Mouse (Mus musculus) lung, postnatal 0 days (tissue): Measurements from ENCODE around the gene Sord. TPM values are rescaled to one million over a fixed set of nuclear protein-coding genes. Genes with fewer than 3 reads are reported as not detected.

Experiments
- ATAC-seq: fragments of 200-750 bp; cut with Nextera tagmentation; 2 replicates; pipeline ENCODE4 v1.8.0; 2017; ENCODE audit warnings: moderate library complexity
- DNase-seq: peaks from one replicate; pipeline ENCODE4 v3.0.0-alpha.2; 2016; ENCODE audit warnings: low spot score
- H3K27ac ChIP-seq: fragments of 300-500 bp; sonication (generic); 2 replicates; pipeline ENCODE4 v1.5.1; 2014; ENCODE audit warnings: antibody characterized with exemption, mild to moderate bottlenecking, low read length, mixed read lengths
- H3K27me3 ChIP-seq: fragments of 300-500 bp; sonication (generic); replicated peaks from 2 replicates; pipeline ENCODE4 v1.6.1; 2014; ENCODE audit warnings: low read length, mixed read lengths; ENCODE audit not compliant: insufficient read depth
- H3K36me3 ChIP-seq: fragments of 300-500 bp; sonication (generic); 2 replicates; pipeline ENCODE4 v1.6.1; 2014; ENCODE audit warnings: low read length, mixed read lengths; ENCODE audit not compliant: insufficient read depth
- H3K4me1 ChIP-seq: fragments of 300-500 bp; sonication (generic); 2 replicates; pipeline ENCODE4 v1.6.1; 2014; ENCODE audit warnings: antibody characterized with exemption, low read depth, low read length, mixed read lengths; ENCODE audit not compliant: insufficient read depth
- H3K4me2 ChIP-seq: fragments of 300-500 bp; sonication (generic); replicated peaks from 2 replicates; pipeline ENCODE4 v1.6.1; 2014; ENCODE audit warnings: low read depth, mild to moderate bottlenecking, low read length, moderate library complexity, mixed read lengths
- H3K4me3 ChIP-seq: fragments of 300-500 bp; sonication (generic); 2 replicates; pipeline ENCODE4 v1.5.1; 2014; ENCODE audit warnings: low read depth, low read length
- H3K9ac ChIP-seq: fragments of 300-500 bp; sonication (generic); replicated peaks from 2 replicates; pipeline ENCODE4 v1.6.1; 2014; ENCODE audit warnings: low read depth, mild to moderate bottlenecking
- H3K9me3 ChIP-seq: fragments of 300-500 bp; sonication (generic); 2 replicates; pipeline ENCODE4 v1.6.1; 2016; ENCODE audit warnings: low read length, mixed read lengths
- CTCF ChIP-seq: IDR thresholded peaks from 2 replicates; pipeline ENCODE4 v1.5.1; 2016; ENCODE audit warnings: antibody characterized with exemption, mild to moderate bottlenecking
- EP300 ChIP-seq: IDR thresholded peaks from 2 replicates; pipeline ENCODE4 v1.6.1; 2016; ENCODE audit warnings: antibody characterized with exemption, mild to moderate bottlenecking, control low read depth
- WGBS: fragments of 180-500 bp; shearing (Covaris S2); extraction: QIAGEN DNeasy Blood & Tissue Kit; methylation state at CpG from one replicate; pipeline ENCODE4 v1.1.7; 2014; 5-methylcytosine and 5-hydroxymethylcytosine counted together
- polyA plus RNA-seq: library from polyadenylated mRNA; unstranded; fragments of >200 nt; fragmentation: Nextera tagmentation; extraction: Ambion mirVana; gene quantifications from 2 replicates; pipeline ENCODE4 v1.2.1, GENCODE M21; 2015

Gene Sord
- 46.2 and 48.6 TPM in 2 replicates for polyA plus RNA-seq

DNA sequence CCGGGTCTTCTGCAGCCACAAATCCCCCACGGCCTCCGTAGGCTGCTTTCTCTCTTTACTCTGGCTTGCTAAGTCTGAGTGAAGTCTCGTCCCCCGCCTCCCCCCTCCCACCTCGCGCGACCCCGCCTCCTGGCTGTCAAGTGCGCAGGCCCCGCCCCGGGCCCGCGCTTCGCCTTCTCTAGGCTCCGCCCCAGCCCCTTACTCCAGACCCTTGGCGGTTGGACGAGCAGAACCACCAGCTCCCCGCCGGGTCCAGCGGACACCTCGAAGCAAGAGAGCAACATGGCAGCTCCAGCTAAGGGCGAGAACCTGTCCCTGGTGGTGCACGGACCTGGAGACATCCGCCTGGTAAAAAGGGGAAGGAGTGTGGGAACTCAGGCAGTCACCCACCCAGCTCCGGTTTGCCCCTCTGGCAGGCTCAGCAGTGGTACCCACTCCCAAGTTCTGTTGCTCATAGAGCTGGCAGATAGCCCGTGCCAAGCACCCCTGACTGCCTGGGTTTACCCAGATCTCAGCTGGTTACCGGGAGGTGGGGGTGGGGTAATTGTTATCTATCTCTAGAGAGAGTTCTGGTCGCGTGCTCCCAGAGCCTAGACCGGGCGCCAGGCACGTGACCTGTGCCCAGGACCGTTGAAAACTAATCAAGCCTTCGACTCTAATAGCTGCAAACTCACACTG is at the start of gene Sord:
Gene Sord (plus strand): TSS at position 139 of the 678 bp plus-strand sequence.
- no peak for TF ChIP-seq CTCF
- no peak for TF ChIP-seq EP300

DNA sequence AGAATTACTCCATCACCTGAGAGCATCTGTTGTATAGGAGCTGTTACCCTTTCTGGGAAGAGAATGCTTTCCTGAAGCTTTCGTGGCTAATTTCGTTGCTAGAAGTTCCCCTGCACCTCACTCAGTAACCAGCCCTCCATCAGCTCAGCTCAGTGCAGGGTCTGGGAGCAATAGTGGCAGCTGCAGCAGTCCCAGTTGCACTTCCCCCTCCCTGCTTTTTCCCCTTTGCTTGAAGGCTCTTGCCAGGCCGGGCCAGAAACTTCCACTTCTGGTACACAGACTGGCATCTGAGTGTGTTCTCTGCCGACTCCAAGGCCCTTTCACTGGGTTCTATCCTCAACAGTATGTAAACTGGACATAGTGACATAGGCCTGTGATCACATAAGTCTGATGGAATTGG is 49.5 kb upstream of the Sord start:
- Histone ChIP-seq H3K9me3 (no peaks in the 10 kb centered on the region), H3K4me1 (no peaks in the 10 kb centered on the region), H3K4me3 (no peak overlapping the region), H3K36me3 (no peaks in the 10 kb centered on the region), H3K4me2 (no peak overlapping the region), H3K9ac (no peak overlapping the region), H3K27ac (no peak overlapping the region), H3K27me3 (no peaks in the 10 kb centered on the region)
- DNase-seq (no peak), ATAC-seq (no peak)
- 72% methylated on average over 4 of the region's 4 CpGs for WGBS
- TF ChIP-seq EP300 (no peak), CTCF (no peak)

More for the DNA sequence above, at the start of gene Sord:
- DNase-seq = peak; percentile 72
- peak within 1 kb of the TSS; percentile 86 for H3K4me2 ChIP-seq
- WGBS = 1% methylated on average over 34 of the region's 35 CpGs
- H3K36me3 ChIP-seq = no peaks in the 10 kb centered on the region
- H3K27me3 ChIP-seq = no peaks in the 10 kb centered on the region
- peak; percentile 83 for ATAC-seq
- H3K9ac ChIP-seq = peak within 1 kb of the TSS; percentile 19
- H3K4me3 ChIP-seq = peak within 1 kb of the TSS; percentile 59
- H3K27ac ChIP-seq = no peak within 1 kb of the TSS
- no peaks in the 10 kb centered on the region for H3K4me1 ChIP-seq
- no peaks in the 10 kb centered on the region for H3K9me3 ChIP-seq

DNA sequence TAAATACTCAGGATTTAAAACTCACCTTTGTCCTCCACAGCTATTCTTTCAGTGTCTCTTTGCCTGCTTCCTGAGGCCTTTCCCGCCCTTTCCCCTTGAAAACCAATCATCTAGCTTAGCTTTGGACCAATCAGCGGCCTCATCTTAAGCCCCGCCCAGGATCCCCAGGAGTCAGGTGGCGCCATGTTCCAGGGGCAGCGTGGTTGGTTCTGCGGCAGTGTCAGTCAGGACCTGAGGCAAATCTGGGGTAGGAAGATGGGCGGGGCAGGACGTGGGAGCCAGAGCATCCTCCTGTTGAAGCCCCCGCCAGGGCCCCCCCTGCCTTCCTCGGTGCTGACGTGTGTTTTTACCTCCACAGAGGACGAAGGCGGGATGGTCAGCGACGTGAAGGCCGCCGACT is 48.4 kb upstream of the Sord start, which contains the start of the genes Patl2 and Terb2:
Gene Patl2 (minus strand): TSS at position 84 of the 400 bp plus-strand sequence.
Gene Terb2 (plus strand): TSS at position 167 of the 400 bp plus-strand sequence.
- Histone ChIP-seq H3K27me3 (no peaks in the 10 kb centered on the region), H3K9me3 (no peaks in the 10 kb centered on the region), H3K27ac (no peak within 1 kb of the TSS), H3K4me3 (no peak within 1 kb of the TSS), H3K36me3 (no peaks in the 10 kb centered on the region), H3K4me2 (no peak within 1 kb of the TSS), H3K9ac (no peak within 1 kb of the TSS), H3K4me1 (no peaks in the 10 kb centered on the region)
- ATAC-seq (no peak), DNase-seq (no peak)
- WGBS = 81% methylated on average over 17 of the region's 17 CpGs
- TF ChIP-seq CTCF = no peak
- no peak for TF ChIP-seq EP300

DNA sequence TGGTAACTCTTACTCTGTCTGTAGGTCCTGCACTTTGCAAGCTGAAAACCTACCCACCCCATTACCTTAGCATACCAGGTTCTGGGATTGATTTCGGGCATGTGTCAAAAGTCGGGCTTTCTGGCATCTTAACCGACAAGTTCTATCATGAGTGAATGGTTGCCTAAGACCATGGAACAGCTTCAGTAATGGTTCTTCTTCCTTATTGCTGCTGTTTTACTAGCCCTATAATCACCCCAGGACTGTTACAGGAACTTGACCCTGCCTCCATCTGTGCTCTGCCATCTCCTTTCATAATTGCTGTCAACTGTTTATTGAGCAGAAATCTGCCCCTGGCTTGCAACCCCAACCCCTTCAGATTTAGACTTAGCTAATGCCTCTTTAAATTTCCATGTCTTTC is 47.8 kb upstream of the Sord start:
- Histone ChIP-seq H3K27ac (no peak overlapping the region), H3K27me3 (no peaks in the 10 kb centered on the region), H3K9ac (no peak overlapping the region), H3K36me3 (no peaks in the 10 kb centered on the region), H3K4me1 (no peaks in the 10 kb centered on the region), H3K4me3 (no peak overlapping the region), H3K9me3 (no peaks in the 10 kb centered on the region), H3K4me2 (no peak overlapping the region)
- no peak for DNase-seq
- WGBS = 95% methylated on average over 3 of the region's 3 CpGs
- no peak for ATAC-seq
- TF ChIP-seq CTCF (no peak), EP300 (no peak)

DNA sequence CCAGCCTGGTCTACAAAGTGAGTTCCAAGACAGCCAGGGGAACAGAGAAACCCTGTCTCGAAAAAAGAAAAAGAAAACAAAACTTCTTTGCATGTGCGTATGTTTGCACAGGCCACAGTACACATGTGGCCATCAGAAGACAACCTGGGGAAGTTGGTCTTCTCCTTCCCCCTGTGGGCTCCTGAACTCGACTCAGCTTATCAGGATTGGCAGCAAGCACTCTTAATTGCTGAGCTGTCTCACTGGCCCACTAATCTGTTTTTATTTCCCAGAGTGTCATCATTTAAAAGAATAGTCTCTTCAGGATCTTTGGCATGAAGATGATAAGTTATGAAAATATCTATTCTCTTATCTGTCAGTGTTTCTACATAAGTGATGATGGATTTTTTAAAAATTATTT is 42.7 kb upstream of the Sord start:
- H3K27ac ChIP-seq = no peak overlapping the region
- no peaks in the 10 kb centered on the region for H3K4me1 ChIP-seq
- H3K36me3 ChIP-seq = no peaks in the 10 kb centered on the region
- whole genome bisulfite sequencing = 61% methylated on average over 3 of the region's 3 CpGs
- no peak overlapping the region for H3K9ac ChIP-seq
- no peaks in the 10 kb centered on the region for H3K9me3 ChIP-seq
- H3K27me3 ChIP-seq = no peaks in the 10 kb centered on the region
- TF ChIP-seq CTCF (no peak), EP300 (no peak)
- H3K4me2 ChIP-seq = no peak overlapping the region
- no peak overlapping the region for H3K4me3 ChIP-seq
- ATAC-seq (no peak), DNase-seq (no peak)

DNA sequence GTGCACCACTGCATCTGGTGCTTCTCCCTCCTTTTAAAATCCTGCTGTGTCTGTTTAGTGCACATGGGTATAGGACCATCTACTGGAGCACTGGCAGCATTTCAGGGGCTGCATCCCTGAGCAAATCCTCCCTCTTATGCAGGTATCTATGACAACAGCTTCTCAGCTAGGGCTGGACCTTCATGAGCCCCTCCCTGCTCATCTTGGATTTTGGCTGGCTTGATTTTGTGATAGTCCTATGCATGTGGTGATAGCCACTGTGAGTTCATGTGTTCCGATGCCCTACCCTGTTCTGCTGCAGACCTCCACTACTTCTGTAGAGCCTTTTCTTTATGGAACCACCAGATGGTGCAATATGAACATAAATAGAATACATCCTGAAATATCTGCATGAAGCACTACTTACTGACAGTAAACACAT is 40.0 kb upstream of the Sord start:
- H3K27ac ChIP-seq = no peak overlapping the region
- 63% methylated on average over 1 of the region's 1 CpGs for WGBS
- no peaks in the 10 kb centered on the region for H3K27me3 ChIP-seq
- DNase-seq = peak; percentile 84
- H3K4me2 ChIP-seq = no peak overlapping the region
- H3K9me3 ChIP-seq = no peaks in the 10 kb centered on the region
- no peaks in the 10 kb centered on the region for H3K36me3 ChIP-seq
- no peak for TF ChIP-seq EP300
- peak; percentile 67 for TF ChIP-seq CTCF
- no peaks in the 10 kb centered on the region for H3K4me1 ChIP-seq
- no peak overlapping the region for H3K9ac ChIP-seq
- peak; percentile 35; the same call in 1 of the 2 replicates for ATAC-seq
- H3K4me3 ChIP-seq = no peak overlapping the region
